Mouse (Mus musculus): ENCODE data around the gene Galnt7. TPM values are rescaled to one million over a fixed set of nuclear protein-coding genes. Genes with fewer than 3 reads are reported as not detected.

Gene Galnt7
- total RNA-seq, 2 experiments from 2014 or later = 9.5 to 17.9 TPM

DNA sequence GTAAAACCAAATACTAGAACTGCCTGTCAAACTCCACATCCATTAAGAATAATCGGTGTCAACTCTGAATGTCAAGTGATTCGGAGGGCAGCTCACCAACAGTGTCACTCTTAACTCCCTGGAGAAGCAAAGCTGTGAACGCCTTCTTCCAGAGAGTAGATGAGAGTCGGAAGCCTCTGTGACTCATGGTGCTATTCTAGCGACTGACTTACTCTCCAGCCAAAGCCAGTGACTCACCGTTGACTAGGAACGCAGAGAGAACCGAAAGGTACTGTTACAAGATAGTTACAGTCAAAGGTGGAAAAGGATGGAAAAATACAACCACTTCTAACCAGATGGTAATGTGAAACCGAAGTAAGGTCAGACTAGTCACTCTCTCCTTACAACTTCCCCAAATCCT is 63.7 kb downstream of the Galnt7 start:
- ATAC-seq (replicated peaks; ENCODE audit: low FRiP score, low TSS enrichment, poor library complexity, severe bottlenecking) = no peak

DNA sequence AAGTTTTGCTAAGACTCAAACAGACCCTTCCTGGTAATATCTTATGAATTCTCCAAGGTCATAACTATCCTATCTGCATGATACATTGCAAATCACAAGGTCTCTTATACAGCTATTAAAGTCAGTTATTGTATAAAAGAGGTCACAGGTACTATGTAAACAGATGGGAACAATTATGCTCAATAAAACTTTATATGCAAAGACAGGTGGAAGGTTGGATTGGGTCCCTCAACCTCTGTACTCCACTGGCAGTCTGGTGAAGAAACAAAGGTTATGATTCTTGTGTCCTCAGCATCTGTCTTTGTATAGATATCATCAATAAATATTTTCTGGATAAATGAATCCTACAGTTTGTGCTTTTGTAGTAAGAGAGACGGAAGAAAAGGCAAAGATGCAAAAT is 64.2 kb downstream of the Galnt7 start:
- ATAC-seq (replicated peaks; ENCODE audit: low FRiP score, low TSS enrichment, poor library complexity, severe bottlenecking) = no peak

DNA sequence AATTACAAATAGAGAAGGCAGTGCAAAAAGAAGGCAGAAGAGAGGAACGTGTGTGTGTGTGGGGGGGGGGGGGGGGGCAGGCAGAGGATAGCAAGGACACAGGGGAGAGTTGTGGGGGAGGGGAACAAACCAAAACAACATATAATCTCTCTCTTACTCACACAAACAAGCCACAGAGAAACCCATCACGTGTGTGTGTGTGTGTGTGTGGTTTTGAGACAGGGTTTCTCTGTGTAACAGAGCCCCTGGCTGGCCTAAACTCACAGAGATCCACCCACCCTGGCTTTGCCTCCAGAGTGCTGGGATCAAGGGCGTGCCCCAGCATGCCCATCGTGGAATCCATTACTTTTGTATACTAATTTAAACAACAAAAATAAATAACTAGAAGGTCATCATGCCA is 66.2 kb downstream of the Galnt7 start:
- ATAC-seq (replicated peaks; ENCODE audit: low FRiP score, low TSS enrichment, poor library complexity, severe bottlenecking) = no peak

DNA sequence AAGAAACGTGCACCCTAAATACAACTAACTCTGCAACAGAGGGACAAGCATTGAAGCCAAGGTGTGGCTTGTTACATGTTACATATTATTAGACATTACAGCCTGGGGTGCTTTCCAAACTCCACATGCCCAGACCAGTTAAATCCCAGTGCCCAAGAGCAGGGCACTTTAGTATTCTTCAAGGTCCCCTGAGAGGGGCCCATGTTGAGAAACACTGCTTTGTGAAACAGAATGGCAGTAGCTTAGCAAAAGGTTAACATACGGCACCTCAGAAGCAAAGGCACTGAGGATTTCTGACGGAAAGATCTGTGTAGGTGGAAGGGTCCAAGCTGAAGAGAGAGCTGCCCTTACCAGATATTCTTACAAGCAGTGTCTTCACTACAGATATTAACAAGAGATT is 67.0 kb downstream of the Galnt7 start:
- no peak for ATAC-seq (replicated peaks; ENCODE audit: low FRiP score, low TSS enrichment, poor library complexity, severe bottlenecking)

DNA sequence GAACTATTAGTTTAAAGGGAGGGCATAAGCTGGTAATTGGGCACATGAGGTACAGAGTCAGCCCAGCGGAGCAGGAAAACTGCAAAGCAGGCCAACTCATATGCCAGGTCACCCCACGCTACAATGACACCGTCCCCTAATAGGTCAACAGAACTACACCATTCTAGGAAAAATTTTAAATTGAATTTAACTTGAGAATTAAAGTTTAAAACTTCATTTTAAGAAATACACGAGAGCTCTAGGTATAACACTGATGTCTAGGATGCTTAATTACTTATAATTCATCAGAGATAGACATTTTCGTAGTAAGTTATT is 67.7 kb downstream of the Galnt7 start:
- ATAC-seq (replicated peaks; ENCODE audit: low FRiP score, low TSS enrichment, poor library complexity, severe bottlenecking) = no peak

DNA sequence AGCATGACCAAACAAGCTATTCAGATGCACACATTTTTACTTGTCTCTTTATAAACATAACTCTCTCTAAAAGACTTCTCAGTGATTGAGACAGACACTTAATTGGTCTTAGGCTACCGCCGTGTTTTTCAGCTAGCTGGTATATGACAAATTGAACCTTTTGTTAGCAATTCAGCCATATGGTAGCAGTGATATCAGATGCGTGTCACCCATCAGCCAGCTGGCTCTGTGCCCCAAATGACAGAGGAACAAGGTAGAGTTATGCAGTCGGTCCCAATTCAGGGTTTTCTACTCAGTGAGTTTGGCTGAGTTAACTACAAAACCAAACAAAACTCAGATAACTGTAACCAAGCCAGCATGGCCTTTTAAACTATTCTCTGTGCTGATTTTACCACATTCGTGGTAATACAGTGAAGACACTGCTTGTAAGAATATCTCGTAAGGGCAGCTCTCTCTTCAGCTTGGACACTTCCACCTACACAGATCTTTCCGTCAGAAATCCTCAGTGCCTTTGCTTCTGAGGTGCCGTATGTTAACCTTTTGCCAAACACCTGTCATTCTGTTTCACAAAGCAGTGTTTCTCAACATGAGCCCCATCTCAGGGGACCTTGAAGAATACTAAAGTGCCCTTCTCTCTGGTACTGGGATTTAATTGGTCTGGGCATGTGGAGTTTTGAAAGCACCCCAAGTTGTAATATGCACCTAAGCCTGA is 68.3 kb downstream of the Galnt7 start:
- ATAC-seq (replicated peaks; ENCODE audit: low FRiP score, low TSS enrichment, poor library complexity, severe bottlenecking) = peak; percentile 79

DNA sequence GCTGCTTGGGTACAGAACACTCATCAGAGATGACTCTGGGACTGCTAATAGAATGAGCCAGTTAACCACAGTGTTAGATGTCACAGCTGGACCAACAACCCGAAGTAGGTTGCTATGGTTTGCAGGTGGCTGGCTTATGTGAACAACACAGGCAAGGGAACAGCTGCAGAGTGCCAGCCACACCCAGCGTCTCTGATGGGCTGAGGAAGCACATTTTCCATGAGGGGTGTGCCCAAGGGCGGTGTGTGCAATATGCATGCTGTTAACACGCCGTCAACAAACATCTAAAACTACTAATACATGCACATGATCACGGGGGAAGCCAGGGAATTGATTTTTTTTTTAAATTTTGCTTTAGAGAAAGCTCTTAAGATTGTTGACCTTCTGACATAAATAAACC is 73.0 kb downstream of the Galnt7 start:
- ATAC-seq (replicated peaks; ENCODE audit: low FRiP score, low TSS enrichment, poor library complexity, severe bottlenecking) = peak; percentile 76

- ATAC-seq (replicated peaks; ENCODE audit: low FRiP score, low TSS enrichment, poor library complexity, severe bottlenecking) = no peak
Observed at GRCm38 (mm10) chr8:57577301-57577700, 75.5 kb downstream of the Galnt7 start.

- peak; percentile 94 for ATAC-seq (replicated peaks; ENCODE audit: low FRiP score, low TSS enrichment, poor library complexity, severe bottlenecking)
Observed at GRCm38 (mm10) chr8:57576238-57576637, 76.6 kb downstream of the Galnt7 start.

DNA sequence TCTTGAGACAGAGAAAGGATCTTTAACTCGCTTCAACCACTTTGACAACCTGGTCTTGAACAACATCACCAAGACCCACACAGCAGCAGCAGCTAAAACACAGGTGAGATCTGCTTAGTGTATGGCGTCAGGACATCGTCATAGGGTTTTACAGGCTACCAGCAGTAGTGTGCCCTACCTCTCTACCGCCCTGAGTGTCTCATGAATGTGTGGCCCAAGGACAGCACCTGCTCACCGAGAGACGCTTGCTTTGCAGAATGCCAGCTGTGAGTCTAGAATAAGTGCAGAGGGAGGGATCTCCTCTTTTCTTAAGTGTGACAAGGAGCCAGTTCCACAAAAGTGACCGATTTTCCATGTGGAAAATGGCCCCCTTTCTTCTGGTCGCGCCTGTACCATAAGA is 77.5 kb downstream of the Galnt7 start:
- ATAC-seq (replicated peaks; ENCODE audit: low FRiP score, low TSS enrichment, poor library complexity, severe bottlenecking) = no peak

DNA sequence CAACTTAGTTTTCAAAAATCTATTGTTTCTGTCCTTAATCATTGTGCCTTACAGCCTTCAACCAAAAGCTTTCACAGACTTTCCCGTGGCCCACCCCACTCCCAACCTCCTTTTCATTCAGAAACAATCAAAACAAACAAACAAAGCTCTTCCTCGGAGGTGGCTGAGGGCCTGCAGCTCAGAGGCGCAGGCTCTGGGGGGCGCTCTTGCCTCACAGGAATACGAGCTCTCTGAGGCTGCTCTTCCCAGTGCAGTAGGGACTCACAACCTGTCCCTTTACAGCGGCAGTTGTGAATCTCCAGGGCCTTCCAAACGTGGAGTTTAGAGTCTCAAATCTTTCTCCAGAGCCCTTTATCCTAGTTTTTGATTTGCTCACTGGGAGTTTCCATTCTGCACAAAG is 78.4 kb downstream of the Galnt7 start:
- ATAC-seq (replicated peaks; ENCODE audit: low FRiP score, low TSS enrichment, poor library complexity, severe bottlenecking) = peak; percentile 66; the same call in 1 of the 2 replicates

DNA sequence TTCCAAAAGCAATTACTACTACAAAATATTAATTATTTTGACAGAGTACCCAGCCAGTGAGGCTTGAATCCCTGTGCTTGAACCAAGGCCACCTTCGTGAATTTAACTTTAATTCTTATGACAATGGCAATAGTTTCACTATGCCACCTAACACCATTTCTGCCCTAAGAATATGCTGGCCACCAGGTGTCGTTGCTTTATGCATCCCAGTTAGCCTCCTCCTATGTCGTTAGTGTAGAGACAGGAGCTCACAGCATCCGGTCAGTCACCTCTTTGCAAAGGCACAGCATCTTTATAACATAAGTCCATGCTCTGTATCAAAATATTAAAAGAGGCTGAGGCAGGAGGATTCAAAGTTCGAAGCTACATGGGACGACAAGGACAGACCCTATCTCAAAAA is 79.0 kb downstream of the Galnt7 start:
- ATAC-seq (replicated peaks; ENCODE audit: low FRiP score, low TSS enrichment, poor library complexity, severe bottlenecking) = no peak

GRCm38 (mm10) chr8:57569886-57570285 is 82.9 kb downstream of the Galnt7 start:
- no peak for ATAC-seq (replicated peaks; ENCODE audit: low FRiP score, low TSS enrichment, poor library complexity, severe bottlenecking)

DNA sequence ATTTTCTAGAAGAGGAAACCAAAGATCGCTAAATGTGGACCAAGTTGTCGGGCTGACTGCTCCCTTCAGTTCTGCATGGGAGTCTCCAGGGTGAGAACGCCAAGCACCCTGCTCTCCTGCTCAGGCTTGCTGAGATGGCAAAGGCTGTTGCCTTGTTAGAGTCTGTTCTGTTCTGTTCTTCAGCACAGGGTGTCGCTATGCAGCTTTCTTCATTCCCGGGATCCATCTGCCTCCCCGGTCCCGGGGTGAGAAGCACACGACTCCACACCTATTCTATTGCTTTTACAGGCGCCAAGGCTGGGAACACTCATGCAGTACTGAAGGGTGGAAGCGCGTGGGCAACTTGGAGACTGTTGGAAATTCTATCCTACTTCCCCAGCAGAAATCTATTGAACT is 83.4 kb downstream of the Galnt7 start:
- no peak for ATAC-seq (replicated peaks; ENCODE audit: low FRiP score, low TSS enrichment, poor library complexity, severe bottlenecking)

DNA sequence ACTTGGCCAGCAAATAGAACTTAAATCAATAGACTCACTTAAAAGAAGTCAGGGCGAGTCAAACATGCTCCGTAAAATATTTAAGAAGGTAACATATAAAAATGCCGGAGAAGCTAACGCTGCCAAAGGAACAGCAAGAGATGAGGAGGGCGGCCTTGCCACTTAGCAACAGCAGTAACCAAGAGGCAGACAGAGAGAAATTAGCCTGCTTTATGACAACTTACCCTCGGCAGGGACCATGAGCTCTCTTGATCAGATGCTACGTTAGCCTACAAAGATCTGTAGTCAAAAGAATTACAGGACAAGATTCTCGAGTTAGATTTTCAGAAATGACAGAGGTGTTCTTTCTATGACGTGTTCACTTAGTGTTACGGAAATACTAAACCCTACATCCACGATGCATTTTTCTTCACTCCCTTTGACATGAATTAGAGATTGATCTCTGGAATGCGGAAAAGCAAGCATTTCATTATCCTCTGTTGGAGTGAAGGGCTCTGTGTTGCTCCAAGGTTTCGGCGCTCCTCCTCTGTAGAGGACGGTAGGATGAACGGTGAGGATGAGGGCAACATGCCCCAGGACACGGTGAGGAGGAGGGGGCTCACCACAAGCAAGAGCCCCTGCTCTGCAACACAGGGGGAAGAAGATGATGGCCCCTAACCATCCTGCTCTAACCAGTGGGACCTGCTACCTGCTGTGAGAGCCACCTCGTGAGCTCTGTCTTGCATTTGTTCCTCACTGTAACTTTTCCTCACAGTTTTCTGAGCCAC is 84.0 kb downstream of the Galnt7 start:
- ATAC-seq (replicated peaks; ENCODE audit: low FRiP score, low TSS enrichment, poor library complexity, severe bottlenecking) = no peak

GRCm38 (mm10) chr8:57567998-57568397 is 84.8 kb downstream of the Galnt7 start:
- no peak for ATAC-seq (replicated peaks; ENCODE audit: low FRiP score, low TSS enrichment, poor library complexity, severe bottlenecking)

GRCm38 (mm10) chr8:57565039-57565438 is 87.8 kb downstream of the Galnt7 start:
- ATAC-seq (replicated peaks; ENCODE audit: low FRiP score, low TSS enrichment, poor library complexity, severe bottlenecking) = no peak

DNA sequence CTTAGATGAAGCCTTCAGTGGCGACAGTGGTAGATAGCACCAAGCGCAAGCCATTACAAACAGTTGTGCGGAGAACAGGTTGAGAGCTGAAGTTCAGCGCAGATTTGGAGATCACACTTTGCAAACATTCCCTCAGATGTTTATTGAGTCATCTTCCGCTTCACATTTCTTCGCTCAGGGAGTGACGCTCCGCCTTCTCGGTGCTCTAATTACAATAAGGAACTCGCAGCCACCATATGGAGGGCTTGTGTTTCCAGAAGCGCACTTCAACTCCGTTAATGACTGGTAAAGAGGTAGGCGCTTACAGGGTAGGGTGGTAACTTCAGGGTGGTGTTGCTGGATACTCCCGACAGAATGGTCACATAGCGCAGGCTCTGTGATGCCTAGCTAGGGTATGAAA is 89.1 kb downstream of the Galnt7 start:
- no peak for ATAC-seq (replicated peaks; ENCODE audit: low FRiP score, low TSS enrichment, poor library complexity, severe bottlenecking)

GRCm38 (mm10) chr8:57562741-57563140 is 90.1 kb downstream of the Galnt7 start:
- ATAC-seq (replicated peaks; ENCODE audit: low FRiP score, low TSS enrichment, poor library complexity, severe bottlenecking) = no peak

GRCm38 (mm10) chr8:57560926-57561325 is 91.9 kb downstream of the Galnt7 start:
- ATAC-seq (replicated peaks; ENCODE audit: low FRiP score, low TSS enrichment, poor library complexity, severe bottlenecking) = no peak

Data from megakaryocyte-erythroid progenitor cell, adult 5-6 weeks (primary cell).